Mouse (Mus musculus) CH12.LX (cell line): ENCODE measurements around the gene BC034090. TPM values are rescaled to one million over a fixed set of nuclear protein-coding genes. Genes with fewer than 3 reads are reported as not detected.

Experiments
- DNase-seq: peaks from one replicate; pipeline ENCODE4 v3.0.0-alpha.2; 2013; ENCODE audit errors: extremely low read depth
- H3K27ac ChIP-seq: 2 replicates; pipeline ENCODE4 v1.5.1; 2012; ENCODE audit warnings: low read depth, mild to moderate bottlenecking, control low read depth, moderate library complexity; ENCODE audit not compliant: insufficient read depth
- H3K27me3 ChIP-seq: replicated peaks from 2 replicates; pipeline ENCODE3; 2012; ENCODE audit warnings: inconsistent platforms
- H3K36me3 ChIP-seq, 2 experiments: replicated peaks in 1 of 2; 2 replicates each; pipeline versions ENCODE3 to v1.6.1; 2012; ENCODE audit warnings: inconsistent platforms in 1 of 2, low read length in 1 of 2, mild to moderate bottlenecking in 1 of 2, mixed read lengths in 1 of 2, moderate library complexity in 1 of 2; ENCODE audit not compliant: control insufficient read depth in 1 of 2, insufficient read depth in 1 of 2
- H3K4me1 ChIP-seq, 2 experiments: 2 replicates each; pipeline ENCODE4 v1.6.1; 2012; ENCODE audit warnings: inconsistent platforms in 1 of 2, moderate library complexity in 1 of 2; ENCODE audit not compliant: insufficient read depth in 2 of 2, control insufficient read depth in 1 of 2
- H3K4me2 ChIP-seq: 2 replicates; pipeline ENCODE4 v1.6.1; 2012; ENCODE audit warnings: low read depth, mild to moderate bottlenecking, control low read depth; ENCODE audit not compliant: poor library complexity, insufficient read depth, severe bottlenecking
- H3K4me3 ChIP-seq, 3 experiments: fragments of 150-350 bp in 1 of 3; sonication (generic) in 1 of 3; replicated peaks in 1 of 3; 2 replicates each; pipeline versions ENCODE3 to v1.5.1; 2011 to 2012; ENCODE audit warnings: low read depth in 2 of 3, low read length in 2 of 3, mild to moderate bottlenecking in 2 of 3, moderate library complexity in 2 of 3, control low read depth in 1 of 3, improper control_type of control experiment in 1 of 3, inconsistent platforms in 1 of 3, mixed read lengths in 1 of 3; ENCODE audit not compliant: poor library complexity in 1 of 3
- H3K79me2 ChIP-seq: replicated peaks from 2 replicates; pipeline ENCODE4 v1.6.1; 2012; ENCODE audit warnings: mild to moderate bottlenecking, moderate library complexity; ENCODE audit not compliant: control insufficient read depth, poor library complexity, insufficient read depth, severe bottlenecking; ENCODE audit errors: extremely low read depth
- H3K9ac ChIP-seq: 2 replicates; pipeline ENCODE4 v1.6.1; 2012; ENCODE audit warnings: low read depth, mild to moderate bottlenecking, control low read depth, moderate library complexity; ENCODE audit not compliant: insufficient read depth
- H3K9me3 ChIP-seq: replicated peaks from 2 replicates; pipeline ENCODE3; 2012; ENCODE audit warnings: low read length, inconsistent platforms, mixed read lengths
- CHD1 ChIP-seq: IDR thresholded peaks from 2 replicates; pipeline ENCODE4 v1.6.1; 2012; ENCODE audit warnings: low read depth, low read length, improper control_type of control experiment, inconsistent platforms
- CHD2 ChIP-seq: IDR thresholded peaks from 2 replicates; pipeline ENCODE4 v1.6.1; 2011; ENCODE audit warnings: low read length, improper control_type of control experiment
- GABPA ChIP-seq: IDR thresholded peaks from 2 replicates; pipeline ENCODE4 v1.6.1; 2012; ENCODE audit warnings: low read depth, low read length, improper control_type of control experiment, inconsistent platforms; ENCODE audit not compliant: insufficient replicate concordance
- IRF4 ChIP-seq: IDR thresholded peaks from 2 replicates; pipeline ENCODE4 v1.6.1; 2014; ENCODE audit warnings: low read depth, mild to moderate bottlenecking, inconsistent platforms, low read length, improper control_type of control experiment
- JUND ChIP-seq: conservative IDR thresholded peaks from 2 replicates; pipeline ENCODE4 v1.6.1; 2011; ENCODE audit warnings: low read depth, low read length, improper control_type of control experiment
- MAFK ChIP-seq: IDR thresholded peaks from 2 replicates; pipeline ENCODE4 v1.6.1; 2011; ENCODE audit warnings: low read length, improper control_type of control experiment; ENCODE audit not compliant: insufficient replicate concordance
- MAX ChIP-seq: IDR thresholded peaks from 2 replicates; pipeline ENCODE4 v1.6.1; 2011; ENCODE audit warnings: low read length, improper control_type of control experiment
- MYC ChIP-seq: IDR thresholded peaks from 2 replicates; pipeline ENCODE4 v1.6.1; 2011; ENCODE audit warnings: low read depth, mild to moderate bottlenecking, improper control_type of control experiment, low read length
- NELFE ChIP-seq: IDR thresholded peaks from 2 replicates; pipeline ENCODE4 v1.6.1; 2011; ENCODE audit warnings: low read depth, low read length, improper control_type of control experiment
- NRF1 ChIP-seq: IDR thresholded peaks from 2 replicates; pipeline ENCODE4 v1.6.1; 2014; ENCODE audit warnings: low read depth, mild to moderate bottlenecking, inconsistent platforms, low read length, improper control_type of control experiment, moderate library complexity
- POLR2A ChIP-seq: IDR thresholded peaks from 2 replicates; pipeline ENCODE4 v1.6.1; 2011; ENCODE audit warnings: low read depth, mild to moderate bottlenecking, improper control_type of control experiment, low read length
- POLR2AphosphoS2 ChIP-seq: IDR thresholded peaks from 2 replicates; pipeline ENCODE4 v1.6.1; 2011; ENCODE audit warnings: low read depth, low read length, improper control_type of control experiment
- RAD21 ChIP-seq: IDR thresholded peaks from 2 replicates; pipeline ENCODE4 v1.6.1; 2011; ENCODE audit warnings: low read depth, mild to moderate bottlenecking, low read length, improper control_type of control experiment, moderate library complexity
- RCOR1 ChIP-seq: conservative IDR thresholded peaks from 2 replicates; pipeline ENCODE4 v1.6.1; 2012; ENCODE audit warnings: low read depth, mild to moderate bottlenecking, inconsistent platforms, low read length, improper control_type of control experiment
- TBP ChIP-seq: conservative IDR thresholded peaks from 2 replicates; pipeline ENCODE4 v1.6.1; 2011; ENCODE audit warnings: low read depth, low read length, improper control_type of control experiment
- TCF12 ChIP-seq: IDR thresholded peaks from 2 replicates; pipeline ENCODE4 v1.6.1; 2014; ENCODE audit warnings: low read depth, mild to moderate bottlenecking, inconsistent platforms, low read length, improper control_type of control experiment
- UBTF ChIP-seq: IDR thresholded peaks from 2 replicates; pipeline ENCODE4 v1.6.1; 2012; ENCODE audit warnings: low read depth, mild to moderate bottlenecking, inconsistent platforms, low read length, improper control_type of control experiment, moderate library complexity
- USF2 ChIP-seq: conservative IDR thresholded peaks from 2 replicates; pipeline ENCODE4 v1.6.1; 2011; ENCODE audit warnings: low read depth, low read length, improper control_type of control experiment
- ZKSCAN1 ChIP-seq: IDR thresholded peaks from 2 replicates; pipeline ENCODE4 v1.6.1; 2012; ENCODE audit warnings: low read depth, inconsistent platforms, low read length, improper control_type of control experiment, borderline replicate concordance
- dilution Hi-C: fragments of 300-500 bp; cut with MboI; formaldehyde crosslinking; loops from 2 replicates; pipeline ENCODE4 v1.14.3; 2020; ENCODE audit warnings: low sequenced_read_pairs; ENCODE audit not compliant: extremely low pct_unique_long_range_greater_than_20kb, extremely low pct_ligation_motif_present
- in situ Hi-C: fragments of 300-500 bp; cut with MboI; formaldehyde crosslinking; loops from 3 replicates; pipeline ENCODE4 v1.14.3; 2019; ENCODE audit warnings: low sequenced_read_pairs, low pct_ligation_motif_present, low pct_unique_long_range_greater_than_20kb, mixed read lengths
- polyA plus RNA-seq: library from polyadenylated mRNA; unstranded; fragments of >175 nt; gene quantifications from 2 replicates; pipeline ENCODE4 v1.2.1, GENCODE M21; 2012; ENCODE audit warnings: low read depth; ENCODE audit not compliant: insufficient read length
- total RNA-seq, 2 experiments: library from RNA; depleted of rRNA; stranded (reverse); fragments of 300-350 nt in 1 of 2; fragments of >200 nt in 1 of 2; gene quantifications; 2 replicates each; pipeline ENCODE4 v1.2.3; 2012 to 2014

BC034090 gene
- total and polyA plus RNA-seq, 3 experiments = 1.6 to 4.6 (median 3.0) TPM

GRCm38 (mm10) chr1:155239169-155239568, 5.1 kb downstream of the BC034090 start:
- dilution Hi-C loops = no loop called here
- Histone ChIP-seq H3K79me2 (no peaks in the 10 kb centered on the region), H3K4me3 (no peak overlapping the region), H3K27ac (no peak overlapping the region), H3K4me2 (no peak overlapping the region), H3K4me1 (peaks cover 0 to 9% of the 10 kb centered on the region in 2 experiments; a peak in 2 of 4 replicates), H3K27me3 (peaks cover 2% of the 10 kb centered on the region), H3K9me3 (peaks cover 1% of the 10 kb centered on the region), H3K9ac (no peak overlapping the region), H3K36me3 (no peaks in the 10 kb centered on the region)
- in situ Hi-C loops = no loop called here
- DNase-seq = no peak
- TF ChIP-seq POLR2A = no peak
- TF ChIP-seq MAX = no peak
- no peak for TF ChIP-seq USF2
- TF ChIP-seq POLR2AphosphoS2 = no peak
- no peak for TF ChIP-seq ZKSCAN1
- no peak for TF ChIP-seq JUND
- TF ChIP-seq MYC = no peak
- TF ChIP-seq NELFE = no peak

- in situ Hi-C loops = no loop called here
- Histone ChIP-seq H3K4me2 (no peak overlapping the region), H3K79me2 (no peaks in the 10 kb centered on the region), H3K36me3 (no peaks in the 10 kb centered on the region), H3K4me3 (no peak overlapping the region), H3K27ac (no peak overlapping the region), H3K4me1 (peaks cover 2 to 20% of the 10 kb centered on the region in 2 experiments; a peak in 2 of 4 replicates), H3K27me3 (peaks cover 2% of the 10 kb centered on the region), H3K9me3 (no peaks in the 10 kb centered on the region), H3K9ac (no peak overlapping the region)
- TF ChIP-seq MAFK = no peak
- no peak for TF ChIP-seq MAX
- TF ChIP-seq UBTF = no peak
- TF ChIP-seq TCF12 = no peak
- TF ChIP-seq TBP = no peak
- no peak for TF ChIP-seq NELFE
- no peak for TF ChIP-seq CHD2
- TF ChIP-seq USF2 = no peak
- TF ChIP-seq RAD21 = no peak
- TF ChIP-seq RCOR1 = no peak
- TF ChIP-seq POLR2A = no peak
- no peak for TF ChIP-seq CHD1
- TF ChIP-seq JUND = no peak
- no peak for TF ChIP-seq IRF4
- TF ChIP-seq NRF1 = no peak
- TF ChIP-seq GABPA = no peak
- no peak for TF ChIP-seq MYC
- no peak for DNase-seq
- dilution Hi-C loops = no loop called here
These were observed 6.1 kb downstream of the BC034090 start for GRCm38 (mm10) chr1:155238126-155238525.
